Mouse (Mus musculus): Measurements from ENCODE around the gene Mob4.
"Not testable (repeated sequence)": the region's sequence is repeated elsewhere in the genome, so short reads cannot be mapped to it uniquely, and the experiment has no call there.

Mob4 gene

DNA sequence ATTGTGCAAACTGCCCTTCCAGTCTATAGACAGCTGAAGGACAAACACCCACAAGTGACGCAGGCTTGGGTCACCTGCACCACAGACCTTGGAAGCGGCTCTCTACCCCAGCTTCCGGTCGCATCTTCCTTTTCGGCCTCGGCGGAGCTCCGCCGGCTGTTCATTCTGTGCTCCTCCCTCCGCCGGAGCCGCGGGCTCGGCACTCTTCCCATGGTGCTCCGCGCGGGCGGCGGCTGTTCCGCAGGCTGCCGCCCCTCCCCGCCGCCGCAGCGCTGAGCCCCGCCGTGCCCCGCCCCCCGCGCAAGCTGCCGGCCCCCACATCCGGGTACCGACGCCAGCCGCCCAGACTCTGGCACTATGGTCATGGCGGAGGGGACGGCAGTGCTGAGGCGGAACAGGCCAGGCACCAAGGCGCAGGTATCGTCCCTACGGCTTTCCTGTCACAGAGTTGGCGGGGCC lies at the start of gene Mob4:
Mob4 (plus strand) TSS at position 289 of the 459 bp plus-strand sequence.
- in situ Hi-C loops (cut with MboI, MseI) = no loop called here

DNA sequence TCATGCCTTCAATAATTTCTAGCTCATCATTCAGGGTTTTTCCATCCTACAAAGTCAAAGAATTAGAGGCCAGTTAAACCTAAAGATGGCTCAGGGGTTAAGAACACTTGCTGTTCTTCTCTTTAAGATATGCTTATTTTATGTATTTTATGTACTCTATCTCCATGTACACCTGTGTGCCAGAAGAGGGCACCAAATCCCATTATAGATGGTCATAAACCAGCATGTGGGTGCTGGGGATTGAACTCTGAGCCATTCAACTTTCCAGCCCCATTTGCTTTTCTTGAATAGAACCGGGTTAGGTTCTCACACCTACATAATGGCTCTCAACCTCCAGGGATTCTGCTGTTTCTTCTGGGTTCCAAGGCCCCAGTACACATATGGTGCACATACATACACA lies 48.9 kb upstream of the Mob4 start:
- in situ Hi-C loops (cut with MboI, MseI) = no loop called here

DNA sequence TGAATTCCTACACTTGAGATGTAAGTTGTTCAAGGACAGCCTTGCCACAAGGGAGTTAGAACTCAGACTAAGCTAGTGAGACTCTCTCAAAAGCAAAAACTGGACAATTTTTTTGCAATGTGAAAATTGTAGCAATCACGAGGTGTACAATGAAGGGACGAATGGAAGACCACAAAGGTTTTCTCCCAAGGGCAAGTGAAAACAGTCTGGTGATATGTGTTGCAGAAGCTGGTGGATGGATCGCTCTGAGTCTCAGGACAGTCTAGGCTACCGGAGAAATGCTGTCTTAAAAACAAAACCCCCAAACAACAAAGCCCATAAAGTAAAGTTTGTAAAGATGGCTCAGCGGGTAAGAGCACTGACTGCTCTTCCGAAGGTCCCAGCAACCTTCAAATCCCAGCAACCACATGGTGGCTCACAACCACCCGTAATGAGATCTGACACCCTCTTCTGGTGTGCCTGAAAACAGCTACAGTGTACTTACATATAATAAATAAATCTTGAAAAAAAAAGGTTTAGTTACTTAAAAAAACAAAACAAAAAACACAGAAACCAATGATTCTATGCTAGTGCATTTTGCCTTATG lies 45.2 kb upstream of the Mob4 start:
- in situ Hi-C loops (cut with MboI, MseI) = loop anchor here (5.0 kb wide), 2 partner anchors 56 to 59 kb away; partner anchors contain the start of gene Sf3b1

DNA sequence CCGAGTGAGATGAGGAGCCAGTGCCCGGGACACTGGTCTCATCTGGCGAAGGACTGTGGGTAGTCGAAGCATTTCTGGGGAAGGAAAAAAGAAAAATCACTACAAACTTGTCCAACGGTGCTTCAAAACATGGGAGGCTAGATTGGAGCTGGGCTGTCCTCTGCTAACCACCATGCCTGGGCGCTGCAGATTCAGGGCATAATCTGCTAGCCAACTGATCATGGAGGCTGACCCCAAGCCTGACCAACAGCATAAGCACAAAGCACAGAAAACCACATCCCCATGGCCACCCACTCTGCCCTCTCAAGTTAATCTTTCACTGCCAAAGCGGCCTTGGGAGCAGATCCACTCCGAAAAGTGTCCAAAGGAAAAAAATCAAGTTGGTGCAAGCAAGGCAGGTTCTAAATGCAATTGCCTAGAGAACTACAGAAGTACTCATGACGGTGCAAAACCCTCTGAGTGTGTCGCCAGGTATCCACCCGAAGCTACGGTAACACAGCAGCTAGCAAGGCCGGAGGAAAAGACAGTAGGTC lies 44.1 kb upstream of the Mob4 start:
- in situ Hi-C loops (cut with MboI, MseI) = loop anchor here (5.0 kb wide), 2 partner anchors 55 to 60 kb away; partner anchors contain the start of gene Sf3b1

DNA sequence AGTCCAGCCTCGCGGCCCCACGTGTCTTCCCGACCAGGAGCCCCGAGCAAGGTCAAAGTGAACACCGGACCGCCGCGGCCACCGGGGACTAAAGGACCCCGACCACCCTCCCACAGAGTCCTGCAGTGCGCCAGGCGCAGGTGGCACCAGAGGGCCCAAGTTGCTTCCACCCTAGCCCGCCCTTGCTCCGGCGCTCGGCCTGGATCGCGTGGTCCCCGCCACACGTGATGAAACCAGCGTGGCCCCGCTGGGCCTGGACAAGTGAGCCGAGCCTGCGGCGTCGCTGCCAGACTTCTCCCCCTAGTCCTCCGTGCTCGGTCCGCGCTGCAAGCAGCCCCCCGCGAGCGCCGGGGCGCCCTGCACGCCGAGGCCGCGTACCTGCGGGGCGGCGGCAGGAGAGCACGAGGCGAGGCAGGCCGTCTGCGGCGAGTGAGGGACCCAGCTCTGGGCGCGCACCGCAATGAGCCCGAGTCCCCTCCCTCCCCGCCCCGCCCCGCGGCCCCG lies 43.6 kb upstream of the Mob4 start:
- in situ Hi-C loops (cut with MboI, MseI) = loop anchor here (5.0 kb wide), 2 partner anchors 55 to 60 kb away; partner anchors contain the start of gene Sf3b1

DNA sequence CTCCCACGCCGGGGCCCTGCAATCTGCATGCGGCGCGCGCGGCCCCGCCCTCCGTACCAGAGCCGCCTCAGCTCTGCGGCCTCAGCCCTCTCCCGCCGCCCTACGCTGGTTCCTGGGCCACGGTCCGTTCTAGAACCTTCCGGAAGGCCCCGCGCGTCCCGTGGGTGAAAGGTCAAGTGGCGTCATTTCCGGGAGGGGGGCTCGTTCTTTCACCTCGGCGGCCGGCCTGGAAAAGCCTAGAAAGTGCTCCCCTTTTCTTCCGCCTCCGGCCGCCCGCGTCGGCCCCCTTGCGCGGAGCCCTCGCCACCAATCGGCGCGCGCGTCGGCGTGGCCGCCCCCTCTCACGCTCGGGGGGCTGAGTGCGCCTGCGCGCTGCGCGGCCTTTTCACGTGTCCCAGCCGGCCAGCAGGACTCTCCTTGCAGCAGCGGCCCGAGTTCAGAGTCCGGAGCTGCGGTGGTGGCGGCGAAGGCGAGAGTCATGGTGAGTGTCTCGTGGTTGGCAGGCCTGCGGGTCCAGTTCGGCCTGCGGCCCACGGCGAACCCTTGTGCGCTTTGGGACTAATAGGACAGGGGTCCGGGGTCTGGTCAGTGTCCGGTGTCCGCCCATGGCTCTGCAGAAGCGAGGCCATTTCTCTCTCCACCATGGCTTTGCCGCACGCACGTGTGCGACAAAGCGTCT lies 43.0 kb upstream of the Mob4 start, which contains the start of the genes Hspe1 and Hspd1:
Hspe1 (plus strand) TSS at position 201 of the 679 bp plus-strand sequence.
Hspd1 (minus strand) TSS at position 312 of the 679 bp plus-strand sequence.
- in situ Hi-C loops (cut with MboI, MseI) = loop anchor here (5.0 kb wide), 2 partner anchors 54 to 61 kb away; partner anchors contain the start of gene Sf3b1

DNA sequence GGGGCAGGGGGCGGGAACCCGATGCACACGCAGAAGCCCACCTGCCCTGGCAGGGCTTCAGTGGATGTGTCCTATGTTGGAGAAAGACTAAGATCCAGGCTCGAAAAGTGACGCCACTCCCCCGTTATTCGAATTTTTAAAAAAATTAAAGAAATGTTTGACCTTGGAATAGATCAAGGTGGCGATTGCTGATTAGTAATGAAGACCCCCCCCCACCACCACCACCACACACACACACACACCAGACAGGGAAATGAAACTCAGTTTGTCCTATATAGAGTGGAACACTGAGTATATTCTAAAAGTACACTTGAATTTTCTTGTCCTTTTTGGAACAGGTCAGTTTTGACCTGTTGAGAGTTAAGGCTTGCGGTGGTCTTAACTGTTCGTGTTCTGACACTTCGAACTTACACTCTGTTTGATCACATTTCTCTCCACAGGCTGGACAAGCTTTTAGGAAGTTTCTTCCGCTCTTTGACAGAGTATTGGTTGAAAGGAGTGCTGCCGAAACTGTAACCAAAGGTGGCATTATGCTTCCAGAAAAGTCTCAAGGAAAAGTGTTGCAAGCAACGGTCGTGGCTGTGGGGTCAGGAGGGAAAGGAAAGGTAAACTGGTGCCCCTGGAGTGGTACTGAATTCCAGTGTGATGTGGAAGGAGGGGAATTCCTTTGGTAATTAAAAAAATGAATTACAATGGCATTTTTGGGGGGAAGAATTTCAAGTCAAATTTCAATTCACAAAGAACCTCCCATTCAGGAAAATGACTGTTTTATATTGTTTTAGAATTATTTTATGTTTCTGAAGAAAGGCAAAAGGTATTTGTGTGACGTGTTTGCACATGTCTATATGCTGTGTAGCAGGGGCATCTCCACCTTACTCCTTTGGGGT lies 42.2 kb upstream of the Mob4 start:
- in situ Hi-C loops (cut with MboI, MseI) = loop anchor here (5.0 kb wide), 2 partner anchors 53 to 62 kb away; partner anchors contain the start of gene Sf3b1

DNA sequence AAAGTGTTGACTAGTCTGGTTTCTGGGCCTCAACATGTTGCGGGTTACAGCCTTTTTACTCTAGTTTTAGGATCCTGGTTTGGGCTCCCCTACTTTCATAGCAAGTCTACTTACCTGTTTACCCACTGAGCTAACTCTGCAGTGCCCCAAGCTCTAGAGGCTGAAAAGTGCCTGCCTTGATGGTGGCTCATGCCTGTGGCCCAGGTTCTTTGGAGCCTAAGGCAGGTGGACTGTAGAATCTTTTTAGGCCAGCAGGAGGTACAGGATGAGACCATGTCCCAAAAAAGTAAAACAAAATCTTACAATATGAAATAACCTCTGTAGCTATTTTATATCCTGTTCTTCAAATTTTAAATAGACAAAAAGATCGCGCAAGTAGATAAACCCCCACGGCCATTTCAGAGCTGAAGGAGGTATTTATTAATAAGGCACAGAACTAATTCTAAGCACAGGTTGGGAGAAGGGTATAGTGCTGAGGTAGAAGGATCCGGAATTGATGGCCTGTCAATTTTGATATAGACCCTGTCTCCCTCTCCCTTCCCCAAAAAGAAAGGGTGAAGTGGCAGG lies 41.5 kb upstream of the Mob4 start:
- in situ Hi-C loops (cut with MboI, MseI) = loop anchor here (5.0 kb wide), 2 partner anchors 53 to 62 kb away; partner anchors contain the start of gene Sf3b1

DNA sequence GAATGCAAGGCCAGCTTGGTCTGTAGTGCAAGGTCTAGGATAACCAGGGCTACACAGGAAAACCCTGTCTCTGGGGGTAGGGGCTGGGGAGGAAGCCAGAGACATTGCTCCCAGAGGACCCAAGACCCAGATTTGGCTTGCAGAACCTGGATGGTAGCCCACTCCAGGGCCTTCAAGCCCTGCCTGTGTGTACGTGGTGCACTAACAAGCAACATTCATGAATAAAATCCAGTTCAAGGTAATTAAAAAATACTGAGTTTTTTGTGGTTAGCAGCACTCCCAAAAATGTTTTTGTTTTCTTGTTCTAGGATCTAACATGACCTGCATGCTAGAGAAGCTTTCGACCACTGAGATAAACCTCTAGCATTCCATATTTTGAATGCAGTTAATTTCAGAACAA lies 39.0 kb upstream of the Mob4 start:
- in situ Hi-C loops (cut with MboI, MseI) = no loop called here

DNA sequence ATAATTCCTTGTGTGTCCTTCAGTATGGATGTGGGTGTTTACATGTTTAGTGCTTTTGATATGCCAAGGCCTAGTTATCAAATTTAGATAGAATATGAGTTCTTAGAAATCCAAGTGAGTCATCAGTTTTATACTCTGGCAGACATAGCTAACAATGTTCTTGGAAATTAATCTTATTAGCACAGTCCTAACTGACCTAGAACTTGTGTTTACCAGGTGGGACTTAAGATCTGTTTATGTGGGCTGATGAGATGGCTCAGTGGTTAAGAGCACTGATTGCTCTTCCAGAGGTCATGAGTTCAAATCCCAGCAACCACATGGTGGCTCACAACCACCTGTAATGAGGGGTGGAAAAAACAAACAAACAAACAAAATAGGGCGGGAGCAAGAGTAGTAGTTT lies 38.6 kb upstream of the Mob4 start:
- in situ Hi-C loops (cut with MboI, MseI) = no loop called here

DNA sequence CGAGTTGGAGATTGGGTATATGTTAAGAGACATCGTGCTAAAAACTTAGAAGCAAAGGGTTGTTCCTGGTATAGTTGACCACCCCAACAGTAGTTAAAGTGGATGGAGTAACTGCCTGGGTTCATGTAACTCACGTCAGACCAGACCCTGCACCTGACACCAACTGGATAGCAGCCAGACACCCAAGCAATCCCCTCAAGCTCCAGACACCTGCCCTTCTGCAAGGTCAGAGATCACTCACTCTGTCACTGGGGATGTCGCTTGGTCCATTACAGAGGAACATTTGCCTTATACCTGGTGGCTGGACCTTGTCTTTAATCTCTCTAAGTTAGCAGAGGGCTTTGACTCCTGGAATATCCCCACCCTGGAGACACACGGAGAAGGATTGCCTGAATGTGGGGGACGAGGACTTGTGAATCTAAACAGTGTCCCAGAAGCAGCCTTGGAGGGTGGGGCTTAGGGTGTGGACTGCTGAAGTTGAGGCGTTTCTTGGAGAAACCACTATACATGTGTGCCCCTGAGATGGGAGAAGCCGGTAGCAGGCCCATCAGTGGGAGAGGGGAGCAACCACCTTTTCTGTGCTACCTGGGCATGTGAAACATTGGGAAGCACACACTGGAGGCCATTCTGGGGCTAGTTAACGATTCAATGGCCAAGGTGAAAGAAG lies 24.0 kb upstream of the Mob4 start:
- in situ Hi-C loops (cut with MboI, MseI) = no loop called here

DNA sequence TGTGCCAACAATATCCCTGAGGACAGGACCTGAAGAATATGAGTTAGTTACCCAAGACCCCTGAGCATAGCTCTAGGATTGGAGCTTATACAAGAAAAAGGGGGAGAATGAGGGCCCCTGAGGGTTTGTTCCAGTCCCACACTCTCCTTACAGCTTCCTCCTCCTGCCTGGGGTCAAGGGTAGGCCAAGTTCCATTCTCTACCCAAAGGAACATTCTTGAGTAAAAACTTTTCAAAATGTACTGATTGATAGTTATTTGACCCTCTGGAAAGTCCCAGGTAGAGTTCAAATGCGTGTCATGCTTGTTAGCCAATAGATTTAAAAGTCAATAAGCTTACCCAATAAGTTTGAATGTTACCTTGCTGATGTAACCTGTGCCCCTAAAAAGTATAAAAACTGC lies 23.4 kb upstream of the Mob4 start:
- in situ Hi-C loops (cut with MboI, MseI) = no loop called here

DNA sequence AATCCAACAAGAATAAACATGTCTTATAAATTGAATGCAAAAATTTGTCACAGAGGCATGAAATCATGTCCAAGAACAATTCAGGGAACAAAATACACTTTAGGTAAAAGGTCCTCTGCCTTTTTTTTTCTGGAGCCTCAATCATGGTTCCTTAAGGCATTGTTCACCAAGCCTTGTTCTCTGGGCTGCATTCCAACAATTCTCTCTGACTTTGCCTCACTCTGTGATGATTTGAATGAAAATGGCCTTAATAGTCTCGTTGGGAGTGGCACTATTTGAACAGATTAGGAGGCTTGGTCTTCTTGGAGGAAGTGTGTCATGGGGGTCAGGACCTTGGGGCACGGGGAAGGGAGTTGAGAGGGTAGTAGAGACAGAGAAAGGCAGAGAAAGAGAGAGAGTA lies 22.6 kb upstream of the Mob4 start:
- in situ Hi-C loops (cut with MboI, MseI) = no loop called here

DNA sequence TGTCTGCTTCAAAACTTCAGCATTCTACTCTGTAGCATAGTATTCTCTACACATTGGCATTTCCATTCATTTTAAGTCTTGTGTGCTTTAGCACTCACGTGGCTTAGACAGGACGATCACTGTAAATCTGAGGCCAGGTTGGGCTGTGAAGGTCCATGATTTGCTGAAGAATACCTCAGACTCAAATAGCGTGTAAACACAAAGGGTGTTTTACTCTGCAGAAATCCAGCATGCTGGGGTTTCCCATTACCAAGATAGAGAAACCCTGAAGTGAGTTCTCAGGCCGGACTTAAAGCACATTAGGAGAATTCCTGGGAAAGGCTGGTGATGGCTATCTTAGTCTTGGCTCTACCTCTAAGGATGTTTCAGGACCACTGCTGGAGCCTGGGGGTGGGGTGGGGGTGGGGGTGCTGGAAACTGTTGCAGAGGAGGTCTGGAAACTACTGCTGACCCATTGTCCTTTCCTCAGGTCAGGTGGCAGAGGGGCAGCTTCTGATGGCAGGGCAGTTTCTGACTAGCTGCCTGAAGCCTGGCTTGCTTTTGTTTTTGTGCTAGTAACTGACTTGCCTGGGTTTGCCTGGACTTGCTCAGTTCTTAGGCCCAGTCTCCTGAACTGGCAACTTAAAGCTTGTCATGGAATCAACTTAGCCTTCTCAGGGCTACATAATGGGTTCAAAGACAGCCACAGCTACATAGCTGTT lies 21.8 kb upstream of the Mob4 start:
- in situ Hi-C loops (cut with MboI, MseI) = no loop called here

DNA sequence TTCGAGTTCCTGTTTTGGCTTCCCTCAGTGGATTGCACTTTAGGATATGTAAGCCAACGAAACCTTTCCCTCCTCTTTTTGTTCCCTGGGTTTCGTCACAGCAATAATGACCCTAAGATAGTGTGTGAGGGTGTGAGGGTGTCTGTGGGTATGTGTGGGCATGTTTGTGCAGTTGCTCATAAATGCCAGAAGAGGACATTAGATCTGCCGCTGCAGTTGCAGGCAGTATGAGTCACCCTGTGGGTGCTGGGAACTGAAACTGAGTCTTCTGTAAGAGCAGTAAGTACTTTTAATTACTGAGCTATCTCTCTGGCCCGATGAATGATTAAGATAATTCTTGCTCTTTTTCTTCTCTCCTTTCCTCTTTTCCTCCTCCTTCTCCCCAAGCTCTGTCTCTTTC lies 8.0 kb upstream of the Mob4 start:
- in situ Hi-C loops (cut with MboI, MseI) = no loop called here

DNA sequence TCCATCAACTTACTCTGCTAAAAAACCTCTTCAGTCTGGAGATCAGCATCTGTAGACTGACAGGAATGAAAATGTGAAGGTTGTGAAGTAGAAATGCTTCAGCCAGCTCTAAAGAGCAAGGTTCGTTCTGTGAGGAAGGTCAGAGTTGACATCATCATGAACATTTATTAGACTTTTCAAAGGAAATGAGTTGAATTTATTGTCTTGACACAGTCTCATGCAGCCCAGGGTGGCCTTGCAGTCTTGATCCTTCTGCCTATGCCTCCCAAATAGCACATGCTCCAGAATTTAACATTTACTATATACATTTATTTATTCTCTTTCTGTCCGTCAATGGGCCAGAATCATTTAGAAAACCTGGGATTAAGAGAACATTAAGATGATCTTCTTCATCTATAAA lies 7.5 kb upstream of the Mob4 start:
- in situ Hi-C loops (cut with MboI, MseI) = no loop called here

DNA sequence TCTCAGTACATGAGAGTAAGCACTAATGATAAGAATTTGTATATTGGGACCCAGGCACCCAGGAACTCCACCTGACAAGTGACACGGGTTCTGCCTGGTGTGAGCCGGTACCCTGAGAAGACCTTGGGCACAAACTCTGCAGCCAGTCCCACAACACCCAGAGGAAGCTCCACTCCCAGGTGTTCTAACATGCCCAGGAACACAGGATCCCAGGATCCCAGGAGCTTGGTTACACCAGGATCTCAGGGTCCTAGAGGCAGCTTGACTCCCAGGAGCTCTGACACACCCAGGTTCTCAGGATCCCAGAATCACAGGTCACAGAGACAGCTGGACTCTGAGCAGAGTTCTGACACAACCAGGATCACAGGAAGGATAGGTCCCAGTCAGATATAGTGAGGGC lies 6.9 kb upstream of the Mob4 start:
- in situ Hi-C loops (cut with MboI, MseI) = not testable (repeated sequence)

DNA sequence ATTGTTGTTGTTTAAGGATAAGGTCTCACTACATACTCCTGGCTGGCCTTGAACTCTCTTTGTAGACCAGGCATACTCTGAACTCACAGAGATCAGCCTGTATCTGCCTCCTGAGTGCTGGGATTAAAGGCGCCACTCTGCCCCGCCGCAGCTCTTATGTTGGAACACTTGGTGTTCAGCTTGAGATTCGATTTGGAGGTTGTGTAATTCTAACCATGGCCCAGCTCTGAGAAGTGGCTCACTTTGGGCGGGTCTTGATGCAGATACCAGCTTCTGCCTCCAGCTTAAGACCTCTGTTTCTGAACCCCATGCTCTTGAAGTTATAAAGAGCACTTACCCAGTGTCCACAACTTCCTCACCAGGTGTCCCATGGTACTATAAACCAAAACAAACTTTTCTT lies 1.3 kb upstream of the Mob4 start:
- in situ Hi-C loops (cut with MboI, MseI) = no loop called here

DNA sequence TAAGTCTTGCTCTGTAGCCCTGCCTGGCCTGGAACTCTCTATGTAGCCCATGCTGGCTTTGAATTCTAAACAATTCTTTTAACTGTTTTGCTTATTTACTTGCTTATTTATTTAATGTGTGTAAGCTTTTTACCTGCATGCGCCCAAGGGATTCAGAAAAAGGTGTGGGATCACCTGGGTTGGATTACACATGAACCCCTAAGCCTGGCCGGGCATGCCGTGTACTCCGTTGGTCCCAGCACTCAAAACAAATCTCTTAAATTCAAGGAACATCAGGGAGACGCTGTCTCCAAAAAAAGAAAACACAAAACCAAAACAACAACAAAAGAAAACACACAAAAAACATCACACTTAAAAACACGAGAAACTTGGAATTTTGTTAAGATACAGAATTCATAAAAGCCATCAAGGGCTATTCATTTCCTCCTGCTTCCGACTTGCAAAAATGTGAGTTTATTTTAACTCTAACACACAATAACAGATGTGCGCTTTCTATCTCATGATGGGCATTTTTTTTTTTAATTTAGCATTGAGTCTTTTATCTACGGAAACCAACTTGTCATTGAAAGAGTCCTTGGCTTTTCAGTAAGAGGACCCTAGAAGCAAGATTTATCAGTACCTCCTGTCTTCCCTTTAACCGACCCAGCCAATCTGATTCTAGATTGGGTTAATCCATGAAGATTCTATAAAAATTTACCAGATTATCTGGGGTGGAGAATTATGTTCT lies 678 bp upstream of the Mob4 start:
- in situ Hi-C loops (cut with MboI, MseI) = no loop called here
